Mouse (Mus musculus) thymus, postnatal 36 days (tissue): ENCODE measurements around the gene Rimkla.

ENCODE experiments used
- DNase-seq, 2 experiments: peaks; one replicate each; pipeline ENCODE4 v3.0.0; 2022; ENCODE audit warnings: mixed read lengths in 2 of 2

Rimkla gene

GRCm38 (mm10) chr4:119465841-119466240 is 26.6 kb downstream of the Rimkla start:
- no peak for DNase-seq

GRCm38 (mm10) chr4:119463756-119464419 is 28.5 kb downstream of the Rimkla start:
- peak; percentile 60 to 69 for DNase-seq

GRCm38 (mm10) chr4:119462858-119463755 is 29.3 kb downstream of the Rimkla start:
- DNase-seq = peak; percentile 67 to 76

GRCm38 (mm10) chr4:119462457-119462856 is 30.0 kb downstream of the Rimkla start:
- no peak for DNase-seq

GRCm38 (mm10) chr4:119460728-119461141 is 31.7 kb downstream of the Rimkla start:
- no peak for DNase-seq

- peak; percentile 17 to 19 for DNase-seq
These were observed 32.1 kb downstream of the Rimkla start for GRCm38 (mm10) chr4:119460296-119460695.

GRCm38 (mm10) chr4:119453533-119453932 is 38.9 kb downstream of the Rimkla start:
- DNase-seq = no peak

- DNase-seq = no peak
These were observed 39.3 kb downstream of the Rimkla start for GRCm38 (mm10) chr4:119453128-119453527.

- DNase-seq = no peak
These were observed 42.0 kb downstream of the Rimkla start for GRCm38 (mm10) chr4:119450436-119450835.

- DNase-seq = no peak
These were observed 44.6 kb downstream of the Rimkla start for GRCm38 (mm10) chr4:119447786-119448185.

- DNase-seq = no peak
These were observed 45.2 kb downstream of the Rimkla start for GRCm38 (mm10) chr4:119447261-119447660.

GRCm38 (mm10) chr4:119442539-119442938 is 49.9 kb downstream of the Rimkla start:
- DNase-seq = no peak

GRCm38 (mm10) chr4:119441836-119442235 is 50.6 kb downstream of the Rimkla start:
- DNase-seq = no peak

- no peak for DNase-seq
These were observed 54.5 kb downstream of the Rimkla start for GRCm38 (mm10) chr4:119437936-119438335.

- peak; percentile 60 to 61 for DNase-seq
These were observed 61.8 kb downstream of the Rimkla start for GRCm38 (mm10) chr4:119430678-119431077.

GRCm38 (mm10) chr4:119427680-119428079 is 64.7 kb downstream of the Rimkla start:
- no peak for DNase-seq

- no peak for DNase-seq
These were observed 66.8 kb downstream of the Rimkla start for GRCm38 (mm10) chr4:119425601-119426000.

GRCm38 (mm10) chr4:119425077-119425476 is 67.4 kb downstream of the Rimkla start:
- no peak for DNase-seq

- peak; percentile 90 to 91 for DNase-seq
These were observed 70.0 kb downstream of the Rimkla start, which contains the start of the genes Ppcs and Zmynd12 for GRCm38 (mm10) chr4:119422294-119422964. Gene Ppcs, minus strand, starts transcription at chr4:119422420. Gene Zmynd12, plus strand, starts transcription at chr4:119422814.

- DNase-seq = no peak
These were observed 70.5 kb downstream of the Rimkla start for GRCm38 (mm10) chr4:119421921-119422293.

GRCm38 (mm10) chr4:119421191-119421590 is 71.2 kb downstream of the Rimkla start:
- DNase-seq = no peak

GRCm38 (mm10) chr4:119417894-119418293 is 74.5 kb downstream of the Rimkla start:
- no peak for DNase-seq

- no peak for DNase-seq
These were observed 75.2 kb downstream of the Rimkla start for GRCm38 (mm10) chr4:119417270-119417669.
